Mouse (Mus musculus): ENCODE measurements at regions not wholly inside any gene's neighbourhood (a gene's known extent, or its start where the extent isn't known, plus 50 kb on each side); places are given as distances from the start of the nearest gene placed in this dataset.

DNA sequence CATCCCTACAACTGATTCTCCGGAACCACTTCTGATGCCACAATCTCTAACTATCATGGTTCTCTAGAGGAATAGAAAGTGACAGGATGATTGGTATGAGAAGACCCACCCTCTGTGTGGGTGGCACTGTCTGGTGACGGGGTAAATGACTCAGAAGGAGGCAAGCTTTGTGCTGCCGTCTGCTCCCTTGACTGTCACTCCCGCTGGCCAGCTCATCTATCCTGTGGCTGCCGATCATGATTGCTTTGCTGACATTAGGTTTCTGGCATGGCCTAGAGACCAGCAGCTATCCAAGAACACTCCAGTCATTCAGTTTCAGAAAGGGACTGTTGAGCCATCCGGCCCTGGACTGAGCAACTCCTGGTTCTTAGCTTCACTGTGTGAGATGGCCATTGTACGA is 331.4 kb downstream of the Pmp22 start:
- WGBS: 76% methylated on average over 7 of the region's 7 CpGs
- Histone ChIP-seq H3K4me1 (ENCODE audit: control insufficient read depth, insufficient read depth, low read length) (peaks cover 4% of the 10 kb centered on the region; the same call in 1 of the 2 replicates), H3K4me2 (ENCODE audit: low read depth, low read length) (no peak overlapping the region), H3K27ac (ENCODE audit: low read length) (no peak overlapping the region), H3K9ac (ENCODE audit: low read length) (no peak overlapping the region), H3K4me3 (replicated peaks; ENCODE audit: low read length) (no peak overlapping the region), H3K27me3 (ENCODE audit: control insufficient read depth, insufficient read depth, low read length) (no peaks in the 10 kb centered on the region), H3K36me3 (ENCODE audit: control insufficient read depth, insufficient read depth, low read length) (no peaks in the 10 kb centered on the region), H3K9me3 (replicated peaks; ENCODE audit: control insufficient read depth, low read length) (no peaks in the 10 kb centered on the region; the same call in 1 of the 2 replicates)
- ATAC-seq (ENCODE audit: insufficient read depth, low FRiP score): no peak

DNA sequence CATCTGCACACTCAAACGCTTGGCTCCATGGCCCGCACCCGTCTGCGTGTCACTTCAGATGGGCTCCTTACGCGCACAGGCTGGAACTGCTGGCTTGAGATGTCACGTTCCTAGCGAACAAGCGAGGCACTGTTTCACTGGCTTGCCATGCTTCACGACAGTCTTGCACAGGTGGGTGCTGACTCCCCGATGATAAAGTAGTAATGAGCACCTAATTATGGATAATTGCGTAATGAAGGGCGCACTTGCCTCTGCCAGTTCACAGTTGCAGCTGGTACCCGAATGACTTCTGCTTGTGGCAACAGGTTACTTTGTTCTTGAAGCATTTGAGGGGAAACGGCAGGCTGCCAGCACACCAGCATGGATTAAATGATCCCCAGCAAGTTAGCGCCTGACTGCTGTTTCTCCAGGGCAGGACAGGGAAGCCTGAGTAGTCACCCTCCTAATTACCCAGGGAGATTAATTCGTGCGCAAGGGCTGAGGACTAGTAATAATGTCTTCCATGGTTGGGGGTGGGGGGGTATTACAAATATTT is 335.1 kb downstream of the Pmp22 start:
- Histone ChIP-seq H3K9ac (ENCODE audit: low read length) (no peak overlapping the region), H3K27me3 (ENCODE audit: control insufficient read depth, insufficient read depth, low read length) (no peaks in the 10 kb centered on the region), H3K36me3 (ENCODE audit: control insufficient read depth, insufficient read depth, low read length) (no peaks in the 10 kb centered on the region), H3K4me3 (replicated peaks; ENCODE audit: low read length) (no peak overlapping the region), H3K27ac (ENCODE audit: low read length) (peak overlapping the region; percentile 55; the same call in 1 of the 2 replicates), H3K9me3 (replicated peaks; ENCODE audit: control insufficient read depth, low read length) (no peaks in the 10 kb centered on the region; the same call in 1 of the 2 replicates), H3K4me2 (ENCODE audit: low read depth, low read length) (0 out of 2 replicates have a peak overlapping the region, but pooled peaks have one; percentile 6), H3K4me1 (ENCODE audit: control insufficient read depth, insufficient read depth, low read length) (peaks cover 4% of the 10 kb centered on the region; the same call in 1 of the 2 replicates)
- 61% methylated on average over 18 of the region's 18 CpGs for WGBS
- peak; percentile 66; the same call in 1 of the 2 replicates for ATAC-seq (ENCODE audit: insufficient read depth, low FRiP score)

DNA sequence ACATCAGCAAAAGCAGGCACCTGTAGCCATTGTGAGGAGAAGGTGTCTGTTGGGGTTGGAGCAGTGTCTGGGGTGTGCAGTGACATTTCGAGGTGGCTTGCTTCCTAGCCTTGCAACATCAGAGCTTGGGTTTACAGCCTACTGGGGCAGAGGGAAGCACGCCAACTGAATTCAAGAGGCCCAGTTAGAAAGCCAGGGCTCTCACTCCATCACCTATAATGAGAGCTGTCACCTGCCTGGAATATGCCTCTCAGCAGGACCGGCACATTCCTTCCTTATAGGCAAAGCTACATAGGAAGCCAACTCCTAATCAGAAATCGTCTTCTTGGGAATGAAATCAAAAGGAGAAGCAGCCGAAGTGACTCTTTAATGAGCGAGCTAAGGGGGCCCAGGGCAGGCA is 337.2 kb downstream of the Pmp22 start:
- WGBS: 76% methylated on average over 6 of the region's 6 CpGs
- H3K9me3 ChIP-seq (replicated peaks; ENCODE audit: control insufficient read depth, low read length): no peaks in the 10 kb centered on the region

DNA sequence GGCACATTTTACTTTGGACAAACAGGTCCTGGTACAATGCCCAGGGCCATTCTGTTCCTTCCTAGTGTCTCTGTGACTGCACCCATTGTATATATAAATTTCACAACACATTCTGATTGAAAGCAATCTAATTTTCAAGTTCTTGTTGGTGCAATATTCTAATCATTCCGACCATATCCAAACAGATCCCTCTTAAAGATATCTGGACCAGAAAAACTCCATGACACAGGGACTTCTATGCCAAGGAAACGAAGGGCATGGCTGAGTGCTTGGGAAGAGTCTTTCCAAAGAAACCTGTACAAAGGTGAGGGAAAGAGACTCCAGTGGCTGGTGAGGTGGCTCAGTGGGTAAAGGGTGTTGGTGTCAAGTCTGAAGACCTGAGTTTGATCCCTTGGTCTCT is 337.8 kb downstream of the Pmp22 start:
- no peak overlapping the region for H3K9ac ChIP-seq (ENCODE audit: low read length)
- H3K4me1 ChIP-seq (ENCODE audit: control insufficient read depth, insufficient read depth, low read length): peaks cover 4% of the 10 kb centered on the region; the same call in 1 of the 2 replicates
- no peak overlapping the region for H3K27ac ChIP-seq (ENCODE audit: low read length)
- H3K27me3 ChIP-seq (ENCODE audit: control insufficient read depth, insufficient read depth, low read length): no peaks in the 10 kb centered on the region
- WGBS: 84% methylated on average over 2 of the region's 2 CpGs
- no peak for ATAC-seq (ENCODE audit: insufficient read depth, low FRiP score)
- no peaks in the 10 kb centered on the region for H3K36me3 ChIP-seq (ENCODE audit: control insufficient read depth, insufficient read depth, low read length)
- H3K4me3 ChIP-seq (replicated peaks; ENCODE audit: low read length): no peak overlapping the region
- H3K4me2 ChIP-seq (ENCODE audit: low read depth, low read length): no peak overlapping the region
- H3K9me3 ChIP-seq (replicated peaks; ENCODE audit: control insufficient read depth, low read length): no peaks in the 10 kb centered on the region

More for the DNA sequence above, 337.2 kb downstream of the Pmp22 start:
- peaks cover 4% of the 10 kb centered on the region; the same call in 1 of the 2 replicates for H3K4me1 ChIP-seq (ENCODE audit: control insufficient read depth, insufficient read depth, low read length)
- no peaks in the 10 kb centered on the region for H3K36me3 ChIP-seq (ENCODE audit: control insufficient read depth, insufficient read depth, low read length)
- H3K4me3 ChIP-seq (replicated peaks; ENCODE audit: low read length): no peak overlapping the region
- no peak overlapping the region for H3K4me2 ChIP-seq (ENCODE audit: low read depth, low read length)
- H3K27ac ChIP-seq (ENCODE audit: low read length): no peak overlapping the region
- no peaks in the 10 kb centered on the region for H3K27me3 ChIP-seq (ENCODE audit: control insufficient read depth, insufficient read depth, low read length)
- H3K9ac ChIP-seq (ENCODE audit: low read length): no peak overlapping the region
- ATAC-seq (ENCODE audit: insufficient read depth, low FRiP score): no peak

DNA sequence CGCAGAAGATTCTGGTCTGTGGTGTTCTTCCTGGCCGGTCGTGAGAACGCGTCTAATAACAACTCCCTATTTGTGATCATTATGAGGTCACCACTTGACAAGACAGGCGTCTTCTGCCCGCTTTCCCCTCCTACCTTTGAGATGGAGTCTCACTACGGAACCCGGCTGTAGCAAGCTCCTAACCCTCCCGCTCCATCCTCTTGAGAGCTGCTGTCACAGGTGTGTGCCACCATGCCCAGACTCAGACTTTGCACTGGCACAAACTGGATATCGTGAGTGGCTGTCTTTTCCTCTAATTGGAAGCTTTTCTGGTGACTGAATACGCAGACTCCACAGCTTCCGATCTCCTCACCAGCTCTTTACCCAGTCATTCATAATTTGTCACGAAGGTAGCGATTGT is 346.0 kb downstream of the Pmp22 start:
- WGBS: 93% methylated on average over 15 of the region's 15 CpGs

DNA sequence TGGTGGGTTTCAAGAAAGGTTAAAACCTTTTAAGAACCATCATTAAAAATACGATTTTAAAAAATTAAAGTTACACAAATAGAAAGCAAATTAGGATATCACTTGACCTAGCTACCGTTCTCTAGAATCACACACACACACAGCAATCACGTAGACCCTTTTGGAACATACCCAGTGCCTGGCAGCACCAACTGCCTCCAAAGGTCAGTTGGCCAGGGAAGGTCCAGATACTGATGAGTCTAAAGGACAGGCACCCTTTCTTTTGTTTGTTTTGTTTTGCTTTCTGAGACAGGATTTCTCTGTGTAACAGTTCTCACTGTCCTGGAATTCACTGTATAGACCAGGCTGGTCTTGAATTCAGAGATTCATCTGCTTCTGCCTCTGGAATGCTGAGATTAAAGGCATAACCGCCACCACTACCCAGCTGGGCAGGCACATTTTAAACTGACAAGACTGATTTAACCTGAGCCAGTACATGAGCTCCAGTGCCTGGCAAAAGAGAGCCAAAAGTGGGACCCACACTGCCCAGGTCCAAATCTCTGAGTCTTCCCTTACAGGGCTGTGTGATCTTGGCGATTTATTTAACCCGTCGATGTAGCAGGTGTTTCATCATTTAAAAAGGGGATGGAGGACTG is 353.0 kb downstream of the Pmp22 start:
- ATAC-seq (ENCODE audit: insufficient read depth, low FRiP score): no peak
- WGBS: 81% methylated on average over 7 of the region's 7 CpGs

More for the DNA sequence above, 346.0 kb downstream of the Pmp22 start:
- no peaks in the 10 kb centered on the region for H3K9me3 ChIP-seq (replicated peaks; ENCODE audit: control insufficient read depth, low read length)
- H3K4me2 ChIP-seq (ENCODE audit: low read depth, low read length): no peak overlapping the region
- H3K36me3 ChIP-seq (ENCODE audit: control insufficient read depth, insufficient read depth, low read length): no peaks in the 10 kb centered on the region
- no peaks in the 10 kb centered on the region for H3K4me1 ChIP-seq (ENCODE audit: control insufficient read depth, insufficient read depth, low read length)
- H3K9ac ChIP-seq (ENCODE audit: low read length): no peak overlapping the region
- no peaks in the 10 kb centered on the region for H3K27me3 ChIP-seq (ENCODE audit: control insufficient read depth, insufficient read depth, low read length)
- ATAC-seq (ENCODE audit: insufficient read depth, low FRiP score): no peak
- no peak overlapping the region for H3K4me3 ChIP-seq (replicated peaks; ENCODE audit: low read length)
- H3K27ac ChIP-seq (ENCODE audit: low read length): no peak overlapping the region

DNA sequence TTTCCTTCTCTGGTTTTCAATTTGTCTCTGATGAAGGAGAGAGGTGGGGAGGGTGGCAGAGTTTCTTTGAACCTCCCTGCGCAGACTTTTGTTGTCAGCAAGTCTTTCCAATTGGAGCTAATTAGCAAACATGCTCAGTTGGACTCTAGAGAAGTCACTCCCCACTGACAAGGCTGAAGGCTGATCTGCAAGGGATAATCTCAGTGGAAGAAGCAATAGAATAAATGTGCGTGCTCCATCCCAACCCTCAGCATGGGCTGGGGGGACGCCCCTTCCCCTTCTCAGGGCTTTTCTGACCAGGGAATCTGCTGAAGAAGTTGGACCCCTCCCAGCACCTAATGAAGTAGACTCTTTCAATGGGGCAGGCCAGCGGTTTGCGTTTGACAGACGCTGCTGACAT is 353.8 kb downstream of the Pmp22 start:
- Histone ChIP-seq H3K4me1 (ENCODE audit: control insufficient read depth, insufficient read depth, low read length) (no peaks in the 10 kb centered on the region), H3K4me2 (ENCODE audit: low read depth, low read length) (no peak overlapping the region), H3K9me3 (replicated peaks; ENCODE audit: control insufficient read depth, low read length) (no peaks in the 10 kb centered on the region), H3K4me3 (replicated peaks; ENCODE audit: low read length) (no peak overlapping the region), H3K9ac (ENCODE audit: low read length) (no peak overlapping the region), H3K36me3 (ENCODE audit: control insufficient read depth, insufficient read depth, low read length) (no peaks in the 10 kb centered on the region), H3K27me3 (ENCODE audit: control insufficient read depth, insufficient read depth, low read length) (no peaks in the 10 kb centered on the region), H3K27ac (ENCODE audit: low read length) (no peak overlapping the region)
- ATAC-seq (ENCODE audit: insufficient read depth, low FRiP score): no peak
- 73% methylated on average over 6 of the region's 6 CpGs for WGBS

More for the DNA sequence above, 353.0 kb downstream of the Pmp22 start:
- Histone ChIP-seq H3K9me3 (replicated peaks; ENCODE audit: control insufficient read depth, low read length) (no peaks in the 10 kb centered on the region), H3K9ac (ENCODE audit: low read length) (no peak overlapping the region), H3K4me1 (ENCODE audit: control insufficient read depth, insufficient read depth, low read length) (no peaks in the 10 kb centered on the region), H3K36me3 (ENCODE audit: control insufficient read depth, insufficient read depth, low read length) (no peaks in the 10 kb centered on the region), H3K4me3 (replicated peaks; ENCODE audit: low read length) (no peak overlapping the region), H3K27me3 (ENCODE audit: control insufficient read depth, insufficient read depth, low read length) (no peaks in the 10 kb centered on the region), H3K4me2 (ENCODE audit: low read depth, low read length) (no peak overlapping the region), H3K27ac (ENCODE audit: low read length) (no peak overlapping the region)

DNA sequence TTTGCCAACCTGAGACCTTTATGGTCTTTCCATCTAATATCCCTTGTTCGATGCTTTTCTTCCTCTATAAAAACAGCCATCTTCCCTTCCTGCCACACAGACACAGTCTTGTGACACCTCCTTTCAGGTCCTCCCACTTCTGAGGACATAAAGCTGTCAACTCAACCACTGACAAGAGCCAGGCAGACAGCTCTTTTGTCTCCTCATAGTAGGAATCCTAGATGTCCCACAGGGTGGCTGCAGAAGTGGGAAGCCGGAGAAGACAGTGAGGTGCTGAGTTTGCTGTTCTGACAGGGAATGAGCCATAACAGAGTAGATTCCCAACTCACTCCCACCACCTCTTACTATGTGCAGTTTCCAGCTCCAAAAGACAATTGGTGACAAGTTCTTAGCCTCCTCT is 358.4 kb downstream of the Pmp22 start:
- Histone ChIP-seq H3K27ac (ENCODE audit: low read length) (no peak overlapping the region), H3K4me2 (ENCODE audit: low read depth, low read length) (no peak overlapping the region), H3K36me3 (ENCODE audit: control insufficient read depth, insufficient read depth, low read length) (no peaks in the 10 kb centered on the region), H3K9me3 (replicated peaks; ENCODE audit: control insufficient read depth, low read length) (0 out of 2 replicates have a peak, but pooled peaks cover 3% of the 10 kb centered on the region), H3K4me1 (ENCODE audit: control insufficient read depth, insufficient read depth, low read length) (no peaks in the 10 kb centered on the region), H3K27me3 (ENCODE audit: control insufficient read depth, insufficient read depth, low read length) (no peaks in the 10 kb centered on the region), H3K4me3 (replicated peaks; ENCODE audit: low read length) (no peak overlapping the region), H3K9ac (ENCODE audit: low read length) (no peak overlapping the region)
- no peak for ATAC-seq (ENCODE audit: insufficient read depth, low FRiP score)
- 31% methylated on average over 2 of the region's 2 CpGs for WGBS

DNA sequence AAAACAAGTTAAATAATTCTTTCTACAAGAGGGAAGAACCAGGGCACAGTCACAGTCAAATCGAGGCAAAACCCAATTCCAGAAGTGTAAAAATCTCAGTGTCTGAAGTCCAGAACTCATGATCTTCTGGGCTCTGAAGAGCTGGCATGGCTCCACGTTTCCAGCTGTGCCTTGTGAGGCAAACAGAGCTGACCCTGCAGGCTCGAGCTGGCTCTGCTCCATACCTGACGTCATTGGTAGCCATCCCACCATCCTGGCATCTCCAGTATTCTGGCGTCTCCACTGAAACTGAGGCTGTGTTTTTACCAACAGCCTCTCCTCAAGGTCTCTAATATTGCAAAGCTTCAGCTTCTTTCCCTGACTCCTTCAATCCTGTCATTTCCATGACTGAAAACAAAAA is 373.4 kb downstream of the Pmp22 start:
- Histone ChIP-seq H3K9me3 (replicated peaks; ENCODE audit: control insufficient read depth, low read length) (no peaks in the 10 kb centered on the region), H3K36me3 (ENCODE audit: control insufficient read depth, insufficient read depth, low read length) (no peaks in the 10 kb centered on the region), H3K4me1 (ENCODE audit: control insufficient read depth, insufficient read depth, low read length) (no peaks in the 10 kb centered on the region), H3K27ac (ENCODE audit: low read length) (no peak overlapping the region), H3K9ac (ENCODE audit: low read length) (no peak overlapping the region), H3K4me3 (replicated peaks; ENCODE audit: low read length) (no peak overlapping the region), H3K4me2 (ENCODE audit: low read depth, low read length) (no peak overlapping the region), H3K27me3 (ENCODE audit: control insufficient read depth, insufficient read depth, low read length) (no peaks in the 10 kb centered on the region)
- 48% methylated on average over 5 of the region's 5 CpGs for WGBS
- no peak for ATAC-seq (ENCODE audit: insufficient read depth, low FRiP score)

Data from stomach, embryonic 16.5 days (tissue).